Mouse (Mus musculus): ENCODE results near the gene Pebp1. TPM values are rescaled to one million over a fixed set of nuclear protein-coding genes. Genes with fewer than 3 reads are reported as not detected.

Gene Pebp1
- polyA plus RNA-seq, 1 experiment from 2014 or later: 885 TPM

DNA sequence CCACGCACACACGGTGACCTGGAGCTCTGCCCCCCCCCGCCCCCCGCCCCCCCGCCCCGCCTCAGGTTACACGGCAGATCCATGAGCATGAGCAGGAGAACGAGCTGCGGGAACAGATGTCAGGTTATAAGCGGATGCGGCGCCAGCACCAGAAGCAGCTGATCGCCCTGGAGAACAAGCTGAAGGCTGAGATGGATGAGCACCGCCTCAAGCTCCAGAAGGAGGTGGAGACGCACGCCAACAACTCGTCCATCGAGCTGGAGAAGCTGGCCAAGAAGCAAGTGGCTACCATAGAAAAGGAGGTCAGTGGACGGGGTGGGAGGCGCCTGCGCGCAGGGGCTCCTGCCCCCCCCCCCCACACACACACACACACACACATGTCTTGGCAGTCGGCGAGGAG, 36.6 kb downstream of the Pebp1 start:
- 0 out of 2 replicates have a peak, but pooled peaks cover 4% of the 10 kb centered on the region for H3K4me1 ChIP-seq (ENCODE audit: insufficient read depth, low read length)
- peaks cover 5% of the 10 kb centered on the region; the same call in 1 of the 2 replicates for H3K36me3 ChIP-seq (ENCODE audit: insufficient read depth, low read length)
- no peak overlapping the region for H3K9ac ChIP-seq (replicated peaks; ENCODE audit: low read length)
- no peaks in the 10 kb centered on the region for H3K9me3 ChIP-seq (ENCODE audit: low read length)
- ATAC-seq (ENCODE audit: low FRiP score, low TSS enrichment): no peak
- H3K27ac ChIP-seq (ENCODE audit: low read length): no peak overlapping the region
- no peak overlapping the region for H3K4me3 ChIP-seq (ENCODE audit: low read length)
- H3K27me3 ChIP-seq (ENCODE audit: insufficient read depth, low read length): no peaks in the 10 kb centered on the region
- WGBS: 63% methylated on average over 22 of the region's 24 CpGs
- H3K4me2 ChIP-seq (replicated peaks; ENCODE audit: low read depth, low read length): no peak overlapping the region

DNA sequence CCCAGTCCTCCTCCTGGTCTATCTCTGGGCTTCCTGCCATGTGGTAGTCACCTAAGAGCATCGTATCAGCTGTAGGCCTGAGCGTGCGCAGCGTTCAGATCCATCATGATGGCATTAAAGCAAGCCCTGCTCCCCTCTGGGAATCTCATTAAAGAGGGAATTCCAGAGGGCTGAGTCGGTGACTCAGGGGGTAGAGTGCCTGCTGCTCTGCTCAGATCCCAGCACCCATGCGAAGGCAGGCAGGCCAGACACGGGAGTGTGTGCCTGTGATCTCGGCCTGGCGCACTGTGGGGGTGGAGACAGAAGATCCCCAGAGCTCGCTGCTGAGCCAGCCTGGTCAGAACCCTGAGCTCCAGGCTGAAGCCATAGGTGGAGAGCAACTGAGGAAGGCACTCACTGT, 39.1 kb downstream of the Pebp1 start:
- H3K27ac ChIP-seq (ENCODE audit: low read length): no peak overlapping the region
- ATAC-seq (ENCODE audit: low FRiP score, low TSS enrichment): no peak

DNA sequence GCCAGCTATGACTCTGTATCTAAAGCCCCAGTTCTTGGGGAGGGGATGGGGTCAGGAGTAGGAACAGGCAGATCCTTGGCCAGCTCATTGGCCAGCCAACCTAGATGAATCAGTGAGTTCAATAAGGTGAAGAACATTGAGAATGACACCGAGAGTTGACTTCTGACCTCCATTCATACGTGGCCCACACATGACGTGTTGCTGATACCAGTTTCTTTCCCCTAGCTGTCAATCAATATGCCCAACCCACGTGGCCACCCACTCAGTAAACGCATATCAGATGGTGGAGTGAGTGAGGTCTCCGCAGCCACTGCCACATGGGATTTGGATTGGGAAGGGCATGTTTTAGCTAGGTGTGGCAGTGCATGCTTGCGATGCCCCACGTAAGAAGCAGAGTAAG, 42.3 kb downstream of the Pebp1 start:
- Histone ChIP-seq H3K27me3 (ENCODE audit: insufficient read depth, low read length) (no peaks in the 10 kb centered on the region), H3K27ac (ENCODE audit: low read length) (no peak overlapping the region), H3K9ac (replicated peaks; ENCODE audit: low read length) (no peak overlapping the region), H3K4me1 (ENCODE audit: insufficient read depth, low read length) (peaks cover 15% of the 10 kb centered on the region), H3K4me3 (ENCODE audit: low read length) (no peak overlapping the region), H3K9me3 (ENCODE audit: low read length) (no peaks in the 10 kb centered on the region), H3K4me2 (replicated peaks; ENCODE audit: low read depth, low read length) (no peak overlapping the region), H3K36me3 (ENCODE audit: insufficient read depth, low read length) (no peaks in the 10 kb centered on the region)
- ATAC-seq (ENCODE audit: low FRiP score, low TSS enrichment): no peak
- 90% methylated on average over 8 of the region's 8 CpGs for WGBS

More for the DNA sequence above, 39.1 kb downstream of the Pebp1 start:
- Histone ChIP-seq H3K36me3 (ENCODE audit: insufficient read depth, low read length) (peaks cover 5% of the 10 kb centered on the region; the same call in 1 of the 2 replicates), H3K9ac (replicated peaks; ENCODE audit: low read length) (no peak overlapping the region), H3K4me3 (ENCODE audit: low read length) (no peak overlapping the region), H3K27me3 (ENCODE audit: insufficient read depth, low read length) (no peaks in the 10 kb centered on the region), H3K4me2 (replicated peaks; ENCODE audit: low read depth, low read length) (no peak overlapping the region), H3K9me3 (ENCODE audit: low read length) (no peaks in the 10 kb centered on the region), H3K4me1 (ENCODE audit: insufficient read depth, low read length) (0 out of 2 replicates have a peak, but pooled peaks cover 4% of the 10 kb centered on the region)
- WGBS: 31% methylated on average over 10 of the region's 10 CpGs

DNA sequence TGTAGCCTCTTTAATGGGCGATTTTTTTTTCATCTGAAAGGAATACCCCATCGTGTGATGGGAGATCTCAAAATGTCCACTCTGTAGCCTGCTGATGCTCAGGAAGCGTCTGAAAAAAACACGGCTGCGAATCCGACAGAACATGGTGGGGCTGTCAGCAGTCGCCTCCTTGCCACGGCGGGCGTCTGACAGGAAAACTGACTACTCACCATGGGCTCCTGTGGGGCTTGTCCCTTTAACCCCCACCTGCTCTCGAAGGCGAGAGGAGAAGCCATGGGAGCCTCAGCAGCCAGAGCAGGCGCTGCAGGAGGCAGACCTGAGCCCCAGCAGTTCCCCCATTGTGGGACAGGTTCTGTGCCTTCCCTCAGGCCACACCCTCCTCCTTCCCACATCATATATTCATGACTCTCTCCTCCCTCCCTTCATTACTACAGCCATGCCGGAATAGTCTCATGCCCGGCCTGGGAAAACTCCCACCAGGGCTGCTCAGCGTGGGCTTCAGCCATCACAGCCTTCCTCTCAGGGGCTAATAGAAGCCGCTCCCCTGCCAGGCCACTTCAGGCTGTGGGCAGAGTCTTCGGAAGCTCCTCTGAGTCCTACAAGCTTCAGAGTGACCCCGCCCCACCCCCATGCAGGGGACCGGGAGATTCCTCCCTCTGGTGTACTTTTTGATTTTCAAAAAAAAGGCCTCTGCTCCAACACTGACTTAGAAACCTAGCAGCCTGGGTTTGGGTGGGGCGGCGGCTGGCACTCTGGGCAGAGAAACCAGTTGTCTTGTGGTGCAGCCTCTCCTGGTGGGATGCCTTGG, 44.5 kb downstream of the Pebp1 start:
- Histone ChIP-seq H3K27ac (ENCODE audit: low read length) (no peak overlapping the region), H3K4me1 (ENCODE audit: insufficient read depth, low read length) (peaks cover 10% of the 10 kb centered on the region), H3K4me2 (replicated peaks; ENCODE audit: low read depth, low read length) (peak overlapping the region; percentile 37), H3K36me3 (ENCODE audit: insufficient read depth, low read length) (no peaks in the 10 kb centered on the region), H3K9me3 (ENCODE audit: low read length) (no peaks in the 10 kb centered on the region), H3K9ac (replicated peaks; ENCODE audit: low read length) (no peak overlapping the region), H3K4me3 (ENCODE audit: low read length) (peak overlapping the region; percentile 28), H3K27me3 (ENCODE audit: insufficient read depth, low read length) (no peaks in the 10 kb centered on the region)
- ATAC-seq (ENCODE audit: low FRiP score, low TSS enrichment): peak; percentile 49
- WGBS: 35% methylated on average over 22 of the region's 22 CpGs

DNA sequence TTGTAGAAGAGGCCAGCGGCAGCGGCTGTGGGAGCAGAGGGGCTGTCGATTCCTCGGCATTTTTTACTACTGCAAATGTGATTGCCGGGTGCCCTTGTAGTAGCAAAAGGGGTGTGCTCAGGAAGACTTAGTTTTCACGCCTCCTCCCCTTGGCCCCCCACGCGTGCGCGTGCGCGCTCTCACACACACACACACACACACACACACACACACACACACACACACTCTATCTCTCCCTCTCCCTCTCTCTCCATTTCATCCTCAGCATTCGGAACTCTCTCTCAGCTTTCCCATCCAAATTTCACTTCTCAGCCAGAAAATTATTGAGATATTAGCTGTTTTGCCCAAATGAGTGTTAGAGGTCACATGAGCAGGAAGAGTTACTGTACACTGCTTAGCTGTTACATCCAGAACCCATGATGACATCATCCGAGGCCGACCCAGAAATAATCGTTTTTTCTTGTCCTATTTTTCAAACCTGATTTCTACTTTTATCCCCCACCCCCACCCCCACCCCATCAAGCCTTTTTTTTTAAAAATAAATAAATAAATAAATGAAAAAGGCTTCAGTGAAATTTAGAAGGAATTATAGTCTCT, 45.4 kb downstream of the Pebp1 start:
- Histone ChIP-seq H3K4me1 (ENCODE audit: insufficient read depth, low read length) (peaks cover 10% of the 10 kb centered on the region), H3K4me3 (ENCODE audit: low read length) (no peak overlapping the region), H3K9me3 (ENCODE audit: low read length) (no peaks in the 10 kb centered on the region), H3K27ac (ENCODE audit: low read length) (no peak overlapping the region), H3K36me3 (ENCODE audit: insufficient read depth, low read length) (no peaks in the 10 kb centered on the region), H3K27me3 (ENCODE audit: insufficient read depth, low read length) (no peaks in the 10 kb centered on the region), H3K4me2 (replicated peaks; ENCODE audit: low read depth, low read length) (peak overlapping the region; percentile 37; the same call in 1 of the 2 replicates), H3K9ac (replicated peaks; ENCODE audit: low read length) (no peak overlapping the region)
- no peak for ATAC-seq (ENCODE audit: low FRiP score, low TSS enrichment)
- 45% methylated on average over 16 of the region's 16 CpGs for WGBS

DNA sequence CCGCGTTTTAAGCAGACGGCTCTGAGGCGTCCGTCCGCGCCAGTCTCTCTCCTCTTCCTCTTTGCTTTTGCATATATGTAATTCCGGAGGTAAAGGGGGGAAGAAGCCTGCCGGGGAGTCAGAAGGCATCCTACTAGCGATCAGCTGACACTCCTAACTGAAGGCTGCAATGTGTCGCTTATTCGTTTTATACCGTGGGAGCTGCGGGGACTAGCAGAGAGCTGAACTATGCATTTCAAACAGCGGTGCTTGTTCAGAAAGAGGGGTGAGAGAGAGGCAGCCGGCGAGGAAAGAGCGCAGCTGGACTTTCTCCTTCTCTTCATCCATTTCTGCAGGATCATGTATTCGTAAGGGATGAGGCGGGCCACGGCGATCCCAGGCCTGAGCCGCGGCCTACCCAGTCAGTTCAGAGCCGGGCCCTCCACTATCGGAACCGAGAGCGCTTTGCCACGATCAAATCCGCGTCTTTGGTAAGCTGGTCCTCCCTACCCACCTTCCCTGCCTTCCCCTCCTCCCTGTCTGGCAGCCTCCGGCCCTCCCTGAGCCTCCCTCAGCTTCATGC, 46.6 kb downstream of the Pebp1 start:
- peak overlapping the region; percentile 68 for H3K9ac ChIP-seq (replicated peaks; ENCODE audit: low read length)
- peak overlapping the region; percentile 95 for H3K4me2 ChIP-seq (replicated peaks; ENCODE audit: low read depth, low read length)
- H3K36me3 ChIP-seq (ENCODE audit: insufficient read depth, low read length): no peaks in the 10 kb centered on the region
- peak; percentile 49; the same call in 1 of the 2 replicates for ATAC-seq (ENCODE audit: low FRiP score, low TSS enrichment)
- peak overlapping the region; percentile 25; the same call in 1 of the 2 replicates for H3K27ac ChIP-seq (ENCODE audit: low read length)
- no peaks in the 10 kb centered on the region for H3K27me3 ChIP-seq (ENCODE audit: insufficient read depth, low read length)
- H3K9me3 ChIP-seq (ENCODE audit: low read length): no peaks in the 10 kb centered on the region
- peak overlapping the region; percentile 56 for H3K4me3 ChIP-seq (ENCODE audit: low read length)
- WGBS: 2% methylated on average over 32 of the region's 32 CpGs
- peaks cover 10% of the 10 kb centered on the region for H3K4me1 ChIP-seq (ENCODE audit: insufficient read depth, low read length)

DNA sequence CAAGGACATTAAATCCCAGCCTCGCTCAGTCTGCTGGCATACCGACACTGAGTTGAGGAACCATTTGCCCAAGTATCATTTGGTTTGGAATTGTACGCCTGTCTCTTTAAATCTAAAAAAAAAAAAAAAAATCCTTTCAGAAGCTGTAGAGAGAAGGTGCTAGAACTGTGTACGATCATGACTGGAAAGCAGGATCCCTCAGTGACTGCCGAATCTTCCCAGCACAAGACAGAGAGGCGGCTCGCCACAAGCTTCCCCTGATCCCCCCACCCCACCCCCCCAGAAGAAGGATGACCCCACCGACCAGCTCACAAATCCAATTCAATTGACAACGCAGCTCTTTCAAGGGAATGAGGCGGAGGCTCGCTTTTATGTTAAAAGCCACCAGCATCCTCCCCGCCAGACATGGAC, 47.1 kb downstream of the Pebp1 start:
- H3K9me3 ChIP-seq (ENCODE audit: low read length): no peaks in the 10 kb centered on the region
- H3K4me3 ChIP-seq (ENCODE audit: low read length): peak overlapping the region; percentile 56
- peak overlapping the region; percentile 68 for H3K9ac ChIP-seq (replicated peaks; ENCODE audit: low read length)
- no peaks in the 10 kb centered on the region for H3K36me3 ChIP-seq (ENCODE audit: insufficient read depth, low read length)
- H3K27ac ChIP-seq (ENCODE audit: low read length): peak overlapping the region; percentile 25; the same call in 1 of the 2 replicates
- no peaks in the 10 kb centered on the region for H3K27me3 ChIP-seq (ENCODE audit: insufficient read depth, low read length)
- WGBS: 2% methylated on average over 12 of the region's 12 CpGs
- ATAC-seq (ENCODE audit: low FRiP score, low TSS enrichment): no peak
- peak overlapping the region; percentile 95 for H3K4me2 ChIP-seq (replicated peaks; ENCODE audit: low read depth, low read length)
- peaks cover 10% of the 10 kb centered on the region for H3K4me1 ChIP-seq (ENCODE audit: insufficient read depth, low read length)

DNA sequence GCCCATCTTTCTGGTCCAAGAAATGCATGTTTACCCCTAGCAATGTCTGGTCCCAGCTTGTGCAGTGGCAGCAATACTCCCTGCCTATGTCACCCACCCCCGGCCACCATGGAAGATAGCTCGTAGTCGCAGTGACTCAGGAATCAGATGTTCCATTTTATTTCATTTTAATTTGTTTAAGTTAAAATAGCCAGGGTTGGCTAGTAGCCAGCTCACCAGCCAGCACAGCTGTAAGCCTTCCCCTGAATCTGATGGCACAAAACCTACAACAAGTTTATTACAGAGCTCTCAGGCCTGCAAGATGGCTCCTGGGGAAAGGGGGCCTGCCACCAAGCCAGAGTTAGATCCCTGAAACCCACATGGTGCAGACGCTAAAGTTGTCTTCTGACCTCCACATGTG, 48.3 kb downstream of the Pebp1 start:
- H3K27ac ChIP-seq (ENCODE audit: low read length): no peak overlapping the region
- H3K9ac ChIP-seq (replicated peaks; ENCODE audit: low read length): no peak overlapping the region
- H3K4me1 ChIP-seq (ENCODE audit: insufficient read depth, low read length): peaks cover 10% of the 10 kb centered on the region
- no peak overlapping the region for H3K4me2 ChIP-seq (replicated peaks; ENCODE audit: low read depth, low read length)
- 76% methylated on average over 4 of the region's 4 CpGs for WGBS
- no peak for ATAC-seq (ENCODE audit: low FRiP score, low TSS enrichment)
- no peaks in the 10 kb centered on the region for H3K27me3 ChIP-seq (ENCODE audit: insufficient read depth, low read length)
- 0 out of 2 replicates have a peak, but pooled peaks cover 3% of the 10 kb centered on the region for H3K36me3 ChIP-seq (ENCODE audit: insufficient read depth, low read length)
- H3K4me3 ChIP-seq (ENCODE audit: low read length): no peak overlapping the region
- no peaks in the 10 kb centered on the region for H3K9me3 ChIP-seq (ENCODE audit: low read length)

DNA sequence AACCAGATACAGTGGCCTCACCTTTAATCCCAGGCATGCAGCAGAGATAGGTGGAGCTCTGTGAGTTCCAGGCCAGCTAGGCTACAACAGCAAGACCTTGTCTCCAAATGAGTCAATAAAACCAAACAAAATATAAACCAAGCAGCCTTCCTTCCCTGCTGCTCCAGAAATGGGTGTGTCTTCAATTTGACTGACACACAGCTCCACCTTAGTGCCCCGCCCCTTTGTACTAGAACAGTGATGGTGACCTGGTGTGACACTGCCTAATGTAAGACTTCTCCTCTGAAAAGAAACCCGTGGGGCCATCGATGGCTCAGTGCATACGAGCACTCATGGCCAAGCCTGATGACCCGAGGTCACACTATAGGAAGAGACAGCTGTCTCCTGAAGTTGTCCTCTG, 50.9 kb downstream of the Pebp1 start:
- no peak overlapping the region for H3K4me2 ChIP-seq (replicated peaks; ENCODE audit: low read depth, low read length)
- WGBS: 72% methylated on average over 5 of the region's 5 CpGs
- no peak overlapping the region for H3K9ac ChIP-seq (replicated peaks; ENCODE audit: low read length)
- H3K4me1 ChIP-seq (ENCODE audit: insufficient read depth, low read length): peaks cover 10% of the 10 kb centered on the region
- H3K27ac ChIP-seq (ENCODE audit: low read length): no peak overlapping the region
- 0 out of 2 replicates have a peak, but pooled peaks cover 3% of the 10 kb centered on the region for H3K36me3 ChIP-seq (ENCODE audit: insufficient read depth, low read length)
- no peak overlapping the region for H3K4me3 ChIP-seq (ENCODE audit: low read length)
- no peaks in the 10 kb centered on the region for H3K9me3 ChIP-seq (ENCODE audit: low read length)
- ATAC-seq (ENCODE audit: low FRiP score, low TSS enrichment): no peak
- no peaks in the 10 kb centered on the region for H3K27me3 ChIP-seq (ENCODE audit: insufficient read depth, low read length)

Data from kidney, embryonic 16.5 days (tissue).